Mouse (Mus musculus) lung, adult 2 months (tissue): Measurements from ENCODE around the gene Zdhhc20.

ENCODE experiments used
- CTCF ChIP-seq: fragments of 200-500 bp; IDR thresholded peaks from 2 replicates; pipeline ENCODE4 v1.5.1; 2011; ENCODE audit warnings: mild to moderate bottlenecking, low read length, control low read depth; ENCODE audit not compliant: insufficient read depth
- POLR2A ChIP-seq: fragments of 200-500 bp; IDR thresholded peaks from 2 replicates; pipeline ENCODE4 v1.6.1; 2011; ENCODE audit warnings: low read depth, mild to moderate bottlenecking, control low read depth, low read length, borderline replicate concordance; ENCODE audit errors: extremely low read depth

DNA sequence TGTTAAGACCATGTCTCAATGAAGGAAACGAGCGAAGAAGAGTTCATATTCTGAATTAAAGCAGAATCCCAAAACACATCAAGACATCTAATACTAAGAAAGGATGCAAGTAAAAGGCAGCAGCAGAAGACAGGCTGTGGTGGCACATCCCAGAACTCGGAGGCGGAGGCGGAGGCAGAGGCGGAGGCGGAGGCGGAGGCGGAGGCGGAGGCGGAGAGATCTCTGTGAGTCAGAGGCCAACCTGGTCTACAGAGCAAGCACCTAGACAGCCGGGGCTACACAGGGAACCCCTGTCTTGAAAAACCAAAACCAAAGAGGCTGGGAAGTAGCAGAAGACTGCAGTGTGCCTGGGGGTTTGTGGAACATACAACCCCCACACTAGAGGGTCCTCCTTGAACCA lies 6.8 kb upstream of the Zdhhc20 start:
- TF ChIP-seq POLR2A (no peak), CTCF (no peak)
